Mouse (Mus musculus): ENCODE results near the gene Magel2. TPM values are rescaled to one million over a fixed set of nuclear protein-coding genes. Genes with fewer than 3 reads are reported as not detected.

Magel2 gene
- total and polyA plus RNA-seq, 2 experiments, result not detected

- DNase-seq (ENCODE audit: extremely low read depth, low read depth, low spot score), result no peak
- no peak for TF ChIP-seq CTCF (IDR thresholded peaks at IDR 0.05; ENCODE audit: low read depth, low read length)
- no peak for TF ChIP-seq POLR2A (IDR thresholded peaks at IDR 0.05; ENCODE audit: extremely low read depth, insufficient read depth, low read length)
- Histone ChIP-seq H3K36me3 (ENCODE audit: control insufficient read depth, insufficient read depth, low read length) (no peaks in the 10 kb centered on the region), H3K9ac (ENCODE audit: low read depth, low read length) (no peak overlapping the region), H3K27ac (replicated peaks; ENCODE audit: insufficient read depth, low read depth, low read length) (no peak overlapping the region), H3K79me2 (ENCODE audit: control insufficient read depth, insufficient read depth, low read length) (no peaks in the 10 kb centered on the region), H3K4me3 (ENCODE audit: insufficient read depth, low read depth, low read length) (no peak overlapping the region), H3K4me1 (ENCODE audit: control insufficient read depth, insufficient read depth, low read length) (no peaks in the 10 kb centered on the region), H3K27me3 (ENCODE audit: control insufficient read depth, insufficient read depth, low read length) (peaks cover 3% of the 10 kb centered on the region; the same call in 1 of the 2 replicates)
Measured at GRCm38 (mm10) chr7:62416173-62416572, 39.4 kb downstream of the Magel2 start.

GRCm38 (mm10) chr7:62418346-62418745 lies 41.5 kb downstream of the Magel2 start:
- no peaks in the 10 kb centered on the region for H3K4me1 ChIP-seq (ENCODE audit: control insufficient read depth, insufficient read depth, low read length)
- H3K9ac ChIP-seq (ENCODE audit: low read depth, low read length), result no peak overlapping the region
- H3K4me3 ChIP-seq (ENCODE audit: insufficient read depth, low read depth, low read length), result no peak overlapping the region
- H3K36me3 ChIP-seq (ENCODE audit: control insufficient read depth, insufficient read depth, low read length), result no peaks in the 10 kb centered on the region
- H3K27me3 ChIP-seq (ENCODE audit: control insufficient read depth, insufficient read depth, low read length), result peaks cover 3% of the 10 kb centered on the region; the same call in 1 of the 2 replicates
- TF ChIP-seq POLR2A (IDR thresholded peaks at IDR 0.05; ENCODE audit: extremely low read depth, insufficient read depth, low read length) (no peak), CTCF (IDR thresholded peaks at IDR 0.05; ENCODE audit: low read depth, low read length) (no peak)
- no peak overlapping the region for H3K27ac ChIP-seq (replicated peaks; ENCODE audit: insufficient read depth, low read depth, low read length)
- no peaks in the 10 kb centered on the region for H3K79me2 ChIP-seq (ENCODE audit: control insufficient read depth, insufficient read depth, low read length)
- no peak for DNase-seq (ENCODE audit: extremely low read depth, low read depth, low spot score)
- WGBS, result 86% methylated on average over 9 of the region's 9 CpGs

GRCm38 (mm10) chr7:62419105-62419492 lies 42.3 kb downstream of the Magel2 start:
- Histone ChIP-seq H3K4me1 (ENCODE audit: control insufficient read depth, insufficient read depth, low read length) (no peaks in the 10 kb centered on the region), H3K9ac (ENCODE audit: low read depth, low read length) (no peak overlapping the region), H3K36me3 (ENCODE audit: control insufficient read depth, insufficient read depth, low read length) (no peaks in the 10 kb centered on the region), H3K27ac (replicated peaks; ENCODE audit: insufficient read depth, low read depth, low read length) (no peak overlapping the region), H3K4me3 (ENCODE audit: insufficient read depth, low read depth, low read length) (peak overlapping the region; percentile 96; the same call in 1 of the 2 replicates), H3K79me2 (ENCODE audit: control insufficient read depth, insufficient read depth, low read length) (no peaks in the 10 kb centered on the region), H3K27me3 (ENCODE audit: control insufficient read depth, insufficient read depth, low read length) (peaks cover 3% of the 10 kb centered on the region; the same call in 1 of the 2 replicates)
- TF ChIP-seq POLR2A (IDR thresholded peaks at IDR 0.05; ENCODE audit: extremely low read depth, insufficient read depth, low read length) (no peak), CTCF (IDR thresholded peaks at IDR 0.05; ENCODE audit: low read depth, low read length) (no peak)
- WGBS, result 68% methylated on average over 17 of the region's 17 CpGs
- no peak for DNase-seq (ENCODE audit: extremely low read depth, low read depth, low spot score)

GRCm38 (mm10) chr7:62419493-62420360 lies 42.9 kb downstream of the Magel2 start, which contains the start of gene Mkrn3:
TSS of gene Mkrn3 (minus strand) at chr7:62420139.
- TF ChIP-seq POLR2A (IDR thresholded peaks at IDR 0.05; ENCODE audit: extremely low read depth, insufficient read depth, low read length) (no peak), CTCF (IDR thresholded peaks at IDR 0.05; ENCODE audit: low read depth, low read length) (no peak)
- WGBS, result 20% methylated on average over 49 of the region's 49 CpGs
- peak within 1 kb of the TSS; percentile 96 for H3K4me3 ChIP-seq (ENCODE audit: insufficient read depth, low read depth, low read length)
- DNase-seq (ENCODE audit: extremely low read depth, low read depth, low spot score), result peak; percentile 82
- peaks cover 3% of the 10 kb centered on the region; the same call in 1 of the 2 replicates for H3K27me3 ChIP-seq (ENCODE audit: control insufficient read depth, insufficient read depth, low read length)
- H3K79me2 ChIP-seq (ENCODE audit: control insufficient read depth, insufficient read depth, low read length), result no peaks in the 10 kb centered on the region
- H3K4me1 ChIP-seq (ENCODE audit: control insufficient read depth, insufficient read depth, low read length), result no peaks in the 10 kb centered on the region
- peak within 1 kb of the TSS; percentile 56 for H3K9ac ChIP-seq (ENCODE audit: low read depth, low read length)
- no peaks in the 10 kb centered on the region for H3K36me3 ChIP-seq (ENCODE audit: control insufficient read depth, insufficient read depth, low read length)
- no peak within 1 kb of the TSS for H3K27ac ChIP-seq (replicated peaks; ENCODE audit: insufficient read depth, low read depth, low read length)

- Histone ChIP-seq H3K4me3 (ENCODE audit: insufficient read depth, low read depth, low read length) (no peak overlapping the region), H3K36me3 (ENCODE audit: control insufficient read depth, insufficient read depth, low read length) (no peaks in the 10 kb centered on the region), H3K27ac (replicated peaks; ENCODE audit: insufficient read depth, low read depth, low read length) (no peak overlapping the region), H3K27me3 (ENCODE audit: control insufficient read depth, insufficient read depth, low read length) (peaks cover 3% of the 10 kb centered on the region; the same call in 1 of the 2 replicates), H3K79me2 (ENCODE audit: control insufficient read depth, insufficient read depth, low read length) (no peaks in the 10 kb centered on the region), H3K4me1 (ENCODE audit: control insufficient read depth, insufficient read depth, low read length) (no peaks in the 10 kb centered on the region), H3K9ac (ENCODE audit: low read depth, low read length) (no peak overlapping the region)
- 86% methylated on average over 6 of the region's 6 CpGs for WGBS
- DNase-seq (ENCODE audit: extremely low read depth, low read depth, low spot score), result no peak
- TF ChIP-seq CTCF (IDR thresholded peaks at IDR 0.05; ENCODE audit: low read depth, low read length), result no peak
- TF ChIP-seq POLR2A (IDR thresholded peaks at IDR 0.05; ENCODE audit: extremely low read depth, insufficient read depth, low read length), result no peak
Measured at GRCm38 (mm10) chr7:62420566-62420965, 43.8 kb downstream of the Magel2 start.

- TF ChIP-seq CTCF (IDR thresholded peaks at IDR 0.05; ENCODE audit: low read depth, low read length), result no peak
- no peak for TF ChIP-seq POLR2A (IDR thresholded peaks at IDR 0.05; ENCODE audit: extremely low read depth, insufficient read depth, low read length)
- H3K4me1 ChIP-seq (ENCODE audit: control insufficient read depth, insufficient read depth, low read length), result no peaks in the 10 kb centered on the region
- no peak for DNase-seq (ENCODE audit: extremely low read depth, low read depth, low spot score)
- H3K9ac ChIP-seq (ENCODE audit: low read depth, low read length), result no peak overlapping the region
- H3K79me2 ChIP-seq (ENCODE audit: control insufficient read depth, insufficient read depth, low read length), result no peaks in the 10 kb centered on the region
- H3K36me3 ChIP-seq (ENCODE audit: control insufficient read depth, insufficient read depth, low read length), result no peaks in the 10 kb centered on the region
- H3K27ac ChIP-seq (replicated peaks; ENCODE audit: insufficient read depth, low read depth, low read length), result no peak overlapping the region
- peaks cover 3% of the 10 kb centered on the region; the same call in 1 of the 2 replicates for H3K27me3 ChIP-seq (ENCODE audit: control insufficient read depth, insufficient read depth, low read length)
- WGBS, result 64% methylated on average over 4 of the region's 4 CpGs
- H3K4me3 ChIP-seq (ENCODE audit: insufficient read depth, low read depth, low read length), result no peak overlapping the region
Measured at GRCm38 (mm10) chr7:62423210-62423609, 46.4 kb downstream of the Magel2 start.
